Mouse (Mus musculus) midbrain, embryonic 11.5 days (tissue): Measurements from ENCODE around the gene Daglb. TPM values are rescaled to one million over a fixed set of nuclear protein-coding genes. Genes with fewer than 3 reads are reported as not detected.
"Not testable (repeated sequence)": the region's sequence is repeated elsewhere in the genome, so short reads cannot be mapped to it uniquely, and the experiment has no call there.

Experiments used
- ATAC-seq: fragments of 200-750 bp; cut with Nextera tagmentation; 2 replicates; pipeline ENCODE4 v1.8.0; 2017; ENCODE audit warnings: moderate TSS enrichment, moderate library complexity; ENCODE audit not compliant: low FRiP score
- DNase-seq: peaks from one replicate; pipeline ENCODE4 v3.0.0; 2015; ENCODE audit warnings: low spot score; ENCODE audit errors: missing footprints
- H3K27ac ChIP-seq: fragments of 300-500 bp; sonication (generic); 2 replicates; pipeline ENCODE4 v1.5.1; 2014; ENCODE audit warnings: low read depth, low read length
- H3K27me3 ChIP-seq: fragments of 300-500 bp; sonication (generic); 2 replicates; pipeline ENCODE4 v1.6.1; 2014; ENCODE audit warnings: mild to moderate bottlenecking, low read length, moderate library complexity, mixed read lengths; ENCODE audit not compliant: control insufficient read depth, insufficient read depth
- H3K36me3 ChIP-seq: fragments of 300-500 bp; sonication (generic); 2 replicates; pipeline ENCODE4 v1.6.1; 2014; ENCODE audit warnings: mild to moderate bottlenecking, low read length, moderate library complexity, mixed read lengths; ENCODE audit not compliant: control insufficient read depth, insufficient read depth
- H3K4me1 ChIP-seq: fragments of 300-500 bp; sonication (generic); 2 replicates; pipeline ENCODE4 v1.6.1; 2014; ENCODE audit warnings: low read length; ENCODE audit not compliant: control insufficient read depth, insufficient read depth
- H3K4me2 ChIP-seq: fragments of 300-500 bp; sonication (generic); 2 replicates; pipeline ENCODE4 v1.6.1; 2014; ENCODE audit warnings: mild to moderate bottlenecking, moderate library complexity
- H3K4me3 ChIP-seq: fragments of 300-500 bp; sonication (generic); 2 replicates; pipeline ENCODE4 v1.5.1; 2014; ENCODE audit warnings: low read depth, low read length
- H3K9ac ChIP-seq: fragments of 300-500 bp; sonication (generic); 2 replicates; pipeline ENCODE4 v1.6.1; 2014; ENCODE audit warnings: low read length
- H3K9me3 ChIP-seq: fragments of 300-500 bp; sonication (generic); 2 replicates; pipeline ENCODE4 v1.6.1; 2016; ENCODE audit warnings: low read length; ENCODE audit not compliant: control insufficient read depth
- WGBS: fragments of 180-500 bp; shearing (Covaris S2); extraction: QIAGEN DNeasy Blood & Tissue Kit; methylation state at CpG from one replicate; pipeline ENCODE4 v1.1.7; 2014; 5-methylcytosine and 5-hydroxymethylcytosine counted together
- polyA plus RNA-seq: library from polyadenylated mRNA; unstranded; fragments of >200 nt; fragmentation: Nextera tagmentation; extraction: Ambion mirVana; gene quantifications from 2 replicates; pipeline ENCODE4 v1.2.1, GENCODE M21; 2014

Gene Daglb
- polyA plus RNA-seq, 1 experiment from 2014 or later: 10.1 TPM

- Histone ChIP-seq H3K36me3 (peaks cover 2% of the 10 kb centered on the region; the same call in 1 of the 2 replicates), H3K27me3 (no peaks in the 10 kb centered on the region)
- ATAC-seq: no peak
Measured at GRCm38 (mm10) chr5:143497451-143497850, 33.1 kb downstream of the Daglb start.

GRCm38 (mm10) chr5:143499197-143499596 lies 34.8 kb downstream of the Daglb start:
- Histone ChIP-seq H3K4me1 (no peaks in the 10 kb centered on the region), H3K9me3 (no peaks in the 10 kb centered on the region), H3K27ac (no peak overlapping the region), H3K36me3 (peaks cover 2% of the 10 kb centered on the region; the same call in 1 of the 2 replicates), H3K27me3 (no peaks in the 10 kb centered on the region), H3K4me2 (no peak overlapping the region), H3K9ac (no peak overlapping the region), H3K4me3 (no peak overlapping the region)
- DNase-seq (no peak), ATAC-seq (no peak)
- WGBS: 94% methylated on average over 7 of the region's 7 CpGs

More at GRCm38 (mm10) chr5:143497451-143497850, 33.1 kb downstream of the Daglb start:
- no peak for DNase-seq
- Histone ChIP-seq H3K4me1 (no peaks in the 10 kb centered on the region), H3K4me2 (no peak overlapping the region), H3K27ac (no peak overlapping the region), H3K9ac (no peak overlapping the region), H3K4me3 (no peak overlapping the region), H3K9me3 (no peaks in the 10 kb centered on the region)
- WGBS: 87% methylated on average over 3 of the region's 3 CpGs

- DNase-seq (no peak), ATAC-seq (no peak)
- Histone ChIP-seq H3K4me2 (no peak overlapping the region), H3K27me3 (no peaks in the 10 kb centered on the region), H3K4me3 (no peak overlapping the region), H3K9ac (no peak overlapping the region), H3K9me3 (no peaks in the 10 kb centered on the region), H3K36me3 (peaks cover 2% of the 10 kb centered on the region; the same call in 1 of the 2 replicates), H3K4me1 (no peaks in the 10 kb centered on the region), H3K27ac (no peak overlapping the region)
- WGBS: 87% methylated on average over 4 of the region's 4 CpGs
Measured at GRCm38 (mm10) chr5:143499686-143500085, 35.3 kb downstream of the Daglb start.

GRCm38 (mm10) chr5:143500711-143501110 lies 36.3 kb downstream of the Daglb start:
- WGBS: 87% methylated on average over 14 of the region's 14 CpGs
- not testable (repeated sequence) for H3K4me1 ChIP-seq, H3K4me3 ChIP-seq, ATAC-seq, H3K9ac ChIP-seq, H3K36me3 ChIP-seq, H3K27ac ChIP-seq, DNase-seq, H3K27me3 ChIP-seq, H3K9me3 ChIP-seq, H3K4me2 ChIP-seq

GRCm38 (mm10) chr5:143501140-143501539 lies 36.8 kb downstream of the Daglb start:
- Histone ChIP-seq H3K27ac (no peak overlapping the region), H3K4me3 (no peak overlapping the region), H3K9ac (no peak overlapping the region), H3K4me2 (no peak overlapping the region), H3K9me3 (no peaks in the 10 kb centered on the region), H3K27me3 (no peaks in the 10 kb centered on the region), H3K36me3 (peaks cover 2% of the 10 kb centered on the region; the same call in 1 of the 2 replicates), H3K4me1 (no peaks in the 10 kb centered on the region)
- WGBS: 94% methylated on average over 8 of the region's 8 CpGs
- ATAC-seq (no peak), DNase-seq (no peak)

GRCm38 (mm10) chr5:143501649-143502048 lies 37.3 kb downstream of the Daglb start:
- H3K36me3 ChIP-seq: peaks cover 2% of the 10 kb centered on the region; the same call in 1 of the 2 replicates

GRCm38 (mm10) chr5:143502899-143503557 lies 38.6 kb downstream of the Daglb start:
- DNase-seq: no peak
- H3K27me3 ChIP-seq: no peaks in the 10 kb centered on the region
- no peak for ATAC-seq
- H3K9ac ChIP-seq: no peak overlapping the region
- H3K4me1 ChIP-seq: no peaks in the 10 kb centered on the region
- H3K9me3 ChIP-seq: no peaks in the 10 kb centered on the region
- H3K27ac ChIP-seq: no peak overlapping the region
- H3K4me3 ChIP-seq: no peak overlapping the region
- 91% methylated on average over 19 of the region's 19 CpGs for WGBS
- no peak overlapping the region for H3K4me2 ChIP-seq
- H3K36me3 ChIP-seq: peaks cover 6% of the 10 kb centered on the region; the same call in 1 of the 2 replicates

More at GRCm38 (mm10) chr5:143501649-143502048, 37.3 kb downstream of the Daglb start:
- Histone ChIP-seq H3K9ac (no peak overlapping the region), H3K4me3 (no peak overlapping the region), H3K27me3 (no peaks in the 10 kb centered on the region), H3K27ac (no peak overlapping the region), H3K4me2 (no peak overlapping the region), H3K4me1 (no peaks in the 10 kb centered on the region), H3K9me3 (no peaks in the 10 kb centered on the region)
- ATAC-seq (no peak), DNase-seq (no peak)
- 92% methylated on average over 2 of the region's 2 CpGs for WGBS

GRCm38 (mm10) chr5:143503740-143504139 lies 39.4 kb downstream of the Daglb start:
- peaks cover 6% of the 10 kb centered on the region; the same call in 1 of the 2 replicates for H3K36me3 ChIP-seq
- H3K27ac ChIP-seq: no peak overlapping the region
- no peak overlapping the region for H3K4me2 ChIP-seq
- no peaks in the 10 kb centered on the region for H3K9me3 ChIP-seq
- no peak overlapping the region for H3K9ac ChIP-seq
- H3K4me3 ChIP-seq: no peak overlapping the region
- H3K4me1 ChIP-seq: no peaks in the 10 kb centered on the region
- ATAC-seq (no peak), DNase-seq (no peak)
- no peaks in the 10 kb centered on the region for H3K27me3 ChIP-seq
- 94% methylated on average over 6 of the region's 6 CpGs for WGBS

GRCm38 (mm10) chr5:143504453-143504852 lies 40.1 kb downstream of the Daglb start:
- no peak overlapping the region for H3K9ac ChIP-seq
- WGBS: 64% methylated on average over 3 of the region's 3 CpGs

More at GRCm38 (mm10) chr5:143504453-143504852, 40.1 kb downstream of the Daglb start:
- no peak for ATAC-seq
- no peaks in the 10 kb centered on the region for H3K4me1 ChIP-seq
- H3K9me3 ChIP-seq: no peaks in the 10 kb centered on the region
- H3K36me3 ChIP-seq: peaks cover 6% of the 10 kb centered on the region; the same call in 1 of the 2 replicates
- no peak overlapping the region for H3K4me2 ChIP-seq
- H3K27me3 ChIP-seq: no peaks in the 10 kb centered on the region
- H3K4me3 ChIP-seq: no peak overlapping the region
- no peak overlapping the region for H3K27ac ChIP-seq
- DNase-seq: no peak
